Mouse (Mus musculus): ENCODE data around the gene 4930503B20Rik. TPM values are rescaled to one million over a fixed set of nuclear protein-coding genes. Genes with fewer than 3 reads are reported as not detected.

4930503B20Rik gene
- polyA plus RNA-seq, 1 experiment from 2014 or later, result not detected

GRCm38 (mm10) chr3:146679646-146680045, 28.5 kb upstream of the 4930503B20Rik start:
- peaks cover 11% of the 10 kb centered on the region for H3K27me3 ChIP-seq
- no peak overlapping the region for H3K4me2 ChIP-seq
- WGBS, result 94% methylated on average over 16 of the region's 16 CpGs
- H3K4me1 ChIP-seq (replicated peaks), result peaks cover 14% of the 10 kb centered on the region; the same call in 1 of the 2 replicates
- H3K27ac ChIP-seq (replicated peaks), result no peak overlapping the region
- no peaks in the 10 kb centered on the region for H3K36me3 ChIP-seq
- H3K9me3 ChIP-seq, result no peaks in the 10 kb centered on the region
- no peak overlapping the region for H3K4me3 ChIP-seq
- no peak for ATAC-seq (ENCODE audit: low read depth)
- H3K9ac ChIP-seq, result no peak overlapping the region

GRCm38 (mm10) chr3:146676193-146676592, 25.1 kb upstream of the 4930503B20Rik start:
- Histone ChIP-seq H3K9me3 (no peaks in the 10 kb centered on the region), H3K9ac (no peak overlapping the region), H3K27ac (replicated peaks) (no peak overlapping the region), H3K27me3 (no peaks in the 10 kb centered on the region), H3K4me1 (replicated peaks) (no peaks in the 10 kb centered on the region), H3K36me3 (no peaks in the 10 kb centered on the region), H3K4me3 (no peak overlapping the region), H3K4me2 (no peak overlapping the region)
- ATAC-seq (ENCODE audit: low read depth), result no peak
- WGBS, result 92% methylated on average over 4 of the region's 4 CpGs

- no peak overlapping the region for H3K4me2 ChIP-seq
- ATAC-seq (ENCODE audit: low read depth), result no peak
- H3K4me1 ChIP-seq (replicated peaks), result no peaks in the 10 kb centered on the region
- no peaks in the 10 kb centered on the region for H3K9me3 ChIP-seq
- no peak overlapping the region for H3K9ac ChIP-seq
- WGBS, result 82% methylated on average over 1 of the region's 1 CpGs
- H3K27ac ChIP-seq (replicated peaks), result no peak overlapping the region
- no peaks in the 10 kb centered on the region for H3K27me3 ChIP-seq
- no peak overlapping the region for H3K4me3 ChIP-seq
- H3K36me3 ChIP-seq, result no peaks in the 10 kb centered on the region
These were observed 24.0 kb upstream of the 4930503B20Rik start for GRCm38 (mm10) chr3:146675101-146675500.

- Histone ChIP-seq H3K27ac (replicated peaks) (no peak overlapping the region), H3K4me1 (replicated peaks) (no peaks in the 10 kb centered on the region), H3K9ac (no peak overlapping the region), H3K4me3 (no peak overlapping the region), H3K36me3 (no peaks in the 10 kb centered on the region), H3K27me3 (no peaks in the 10 kb centered on the region), H3K4me2 (no peak overlapping the region), H3K9me3 (no peaks in the 10 kb centered on the region)
- ATAC-seq (ENCODE audit: low read depth), result no peak
- 74% methylated on average over 2 of the region's 2 CpGs for WGBS
These were observed 20.0 kb upstream of the 4930503B20Rik start for GRCm38 (mm10) chr3:146671121-146671520.

- H3K27me3 ChIP-seq, result no peaks in the 10 kb centered on the region
- H3K9ac ChIP-seq, result no peak overlapping the region
- no peak for ATAC-seq (ENCODE audit: low read depth)
- no peaks in the 10 kb centered on the region for H3K36me3 ChIP-seq
- H3K4me2 ChIP-seq, result no peak overlapping the region
- 78% methylated on average over 7 of the region's 7 CpGs for WGBS
- no peaks in the 10 kb centered on the region for H3K9me3 ChIP-seq
- H3K4me1 ChIP-seq (replicated peaks), result no peaks in the 10 kb centered on the region
- no peak overlapping the region for H3K27ac ChIP-seq (replicated peaks)
- no peak overlapping the region for H3K4me3 ChIP-seq
These were observed 10.8 kb upstream of the 4930503B20Rik start for GRCm38 (mm10) chr3:146661907-146662306.

- no peak overlapping the region for H3K27ac ChIP-seq (replicated peaks)
- H3K9me3 ChIP-seq, result no peaks in the 10 kb centered on the region
- no peaks in the 10 kb centered on the region for H3K27me3 ChIP-seq
- ATAC-seq (ENCODE audit: low read depth), result no peak
- no peaks in the 10 kb centered on the region for H3K4me1 ChIP-seq (replicated peaks)
- no peaks in the 10 kb centered on the region for H3K36me3 ChIP-seq
- 80% methylated on average over 6 of the region's 6 CpGs for WGBS
- no peak overlapping the region for H3K4me3 ChIP-seq
- no peak overlapping the region for H3K4me2 ChIP-seq
- no peak overlapping the region for H3K9ac ChIP-seq
These were observed 9.9 kb upstream of the 4930503B20Rik start for GRCm38 (mm10) chr3:146661001-146661400.

- Histone ChIP-seq H3K4me3 (no peak overlapping the region), H3K27me3 (no peaks in the 10 kb centered on the region), H3K27ac (replicated peaks) (no peak overlapping the region), H3K36me3 (no peaks in the 10 kb centered on the region), H3K4me1 (replicated peaks) (no peaks in the 10 kb centered on the region), H3K9me3 (no peaks in the 10 kb centered on the region), H3K9ac (no peak overlapping the region), H3K4me2 (no peak overlapping the region)
- ATAC-seq (ENCODE audit: low read depth), result no peak
- WGBS, result 95% methylated on average over 5 of the region's 5 CpGs
These were observed 8.2 kb upstream of the 4930503B20Rik start for GRCm38 (mm10) chr3:146659321-146659720.

- 83% methylated on average over 1 of the region's 1 CpGs for WGBS
- Histone ChIP-seq H3K27me3 (no peaks in the 10 kb centered on the region), H3K27ac (replicated peaks) (no peak overlapping the region), H3K36me3 (no peaks in the 10 kb centered on the region), H3K9me3 (no peaks in the 10 kb centered on the region), H3K4me1 (replicated peaks) (no peaks in the 10 kb centered on the region), H3K9ac (no peak overlapping the region), H3K4me2 (no peak overlapping the region), H3K4me3 (no peak overlapping the region)
- ATAC-seq (ENCODE audit: low read depth), result no peak
These were observed 7.0 kb upstream of the 4930503B20Rik start for GRCm38 (mm10) chr3:146658061-146658639.

GRCm38 (mm10) chr3:146657433-146657832, 6.3 kb upstream of the 4930503B20Rik start:
- Histone ChIP-seq H3K27me3 (no peaks in the 10 kb centered on the region), H3K9ac (no peak overlapping the region), H3K36me3 (no peaks in the 10 kb centered on the region), H3K9me3 (no peaks in the 10 kb centered on the region), H3K4me3 (no peak overlapping the region), H3K27ac (replicated peaks) (no peak overlapping the region), H3K4me2 (no peak overlapping the region), H3K4me1 (replicated peaks) (no peaks in the 10 kb centered on the region)
- no peak for ATAC-seq (ENCODE audit: low read depth)
- 89% methylated on average over 5 of the region's 5 CpGs for WGBS

GRCm38 (mm10) chr3:146655111-146655577, 4.0 kb upstream of the 4930503B20Rik start:
- H3K4me2 ChIP-seq, result no peak overlapping the region
- WGBS, result 81% methylated on average over 2 of the region's 2 CpGs
- no peaks in the 10 kb centered on the region for H3K36me3 ChIP-seq
- no peak overlapping the region for H3K9ac ChIP-seq
- no peak overlapping the region for H3K27ac ChIP-seq (replicated peaks)
- ATAC-seq (ENCODE audit: low read depth), result no peak
- no peaks in the 10 kb centered on the region for H3K4me1 ChIP-seq (replicated peaks)
- H3K27me3 ChIP-seq, result no peaks in the 10 kb centered on the region
- H3K9me3 ChIP-seq, result no peaks in the 10 kb centered on the region
- no peak overlapping the region for H3K4me3 ChIP-seq

GRCm38 (mm10) chr3:146653692-146654091, 2.6 kb upstream of the 4930503B20Rik start:
- no peak overlapping the region for H3K4me3 ChIP-seq
- no peak overlapping the region for H3K4me2 ChIP-seq
- ATAC-seq (ENCODE audit: low read depth), result no peak
- WGBS, result 78% methylated on average over 6 of the region's 6 CpGs
- no peak overlapping the region for H3K27ac ChIP-seq (replicated peaks)
- H3K9me3 ChIP-seq, result no peaks in the 10 kb centered on the region
- no peaks in the 10 kb centered on the region for H3K27me3 ChIP-seq
- H3K4me1 ChIP-seq (replicated peaks), result no peaks in the 10 kb centered on the region
- no peak overlapping the region for H3K9ac ChIP-seq
- H3K36me3 ChIP-seq, result no peaks in the 10 kb centered on the region

- ATAC-seq (ENCODE audit: low read depth), result no peak
- WGBS, result 92% methylated on average over 5 of the region's 5 CpGs
- H3K27ac ChIP-seq (replicated peaks), result no peak overlapping the region
- no peaks in the 10 kb centered on the region for H3K36me3 ChIP-seq
- no peak overlapping the region for H3K9ac ChIP-seq
- no peak overlapping the region for H3K4me2 ChIP-seq
- no peaks in the 10 kb centered on the region for H3K9me3 ChIP-seq
- no peaks in the 10 kb centered on the region for H3K4me1 ChIP-seq (replicated peaks)
- H3K27me3 ChIP-seq, result no peaks in the 10 kb centered on the region
- H3K4me3 ChIP-seq, result no peak overlapping the region
These were observed 1.3 kb upstream of the 4930503B20Rik start for GRCm38 (mm10) chr3:146652431-146652830.

GRCm38 (mm10) chr3:146650716-146651115, 401 bp downstream of the 4930503B20Rik start:
- Histone ChIP-seq H3K4me1 (replicated peaks) (no peaks in the 10 kb centered on the region), H3K9me3 (no peaks in the 10 kb centered on the region), H3K27ac (replicated peaks) (no peak overlapping the region), H3K4me2 (no peak overlapping the region), H3K9ac (no peak overlapping the region), H3K27me3 (no peaks in the 10 kb centered on the region), H3K36me3 (no peaks in the 10 kb centered on the region), H3K4me3 (no peak overlapping the region)
- WGBS, result 91% methylated on average over 10 of the region's 10 CpGs
- ATAC-seq (ENCODE audit: low read depth), result no peak
